Mouse (Mus musculus) gastrocnemius, postnatal 14 days (tissue): Measurements from ENCODE around the gene Hipk1. TPM values are rescaled to one million over a fixed set of nuclear protein-coding genes. Genes with fewer than 3 reads are reported as not detected.
"Not testable (repeated sequence)": the region's sequence is repeated elsewhere in the genome, so short reads cannot be mapped to it uniquely, and the experiment has no call there.

ENCODE experiments used
- DNase-seq: peaks from one replicate; pipeline ENCODE4 v3.0.0; 2021; ENCODE audit warnings: mixed read lengths
- intact Hi-C: fragments of 180-260 bp; cut with DNase I; formaldehyde crosslinking; loops from one replicate; pipeline ENCODE4 v1.15.1; 2025; ENCODE audit warnings: low total_unique reads
- long read RNA-seq, 2 experiments: library from polyadenylated mRNA; stranded (forward); transcript quantifications; one replicate each; pipeline ENCODE4 v2.0.0; 2021
- total RNA-seq, 2 experiments: library from RNA; stranded (reverse); gene quantifications; 2 replicates each; pipeline ENCODE4 v1.2.3; 2021

Hipk1 gene
- 10 to 100 TPM; 45.8 to 71.0 TPM for total RNA-seq
- long read RNA-seq, experiment 1, partial matches to known transcripts, result 3 of 14 reads
- long read RNA-seq, experiment 1, other reads (novel, unspliced or antisense), result 11 of 14 reads
- long read RNA-seq, experiment 2, partial matches to known transcripts, result 4 of 15 reads
- long read RNA-seq, experiment 2, other reads (novel, unspliced or antisense), result 11 of 15 reads

DNA sequence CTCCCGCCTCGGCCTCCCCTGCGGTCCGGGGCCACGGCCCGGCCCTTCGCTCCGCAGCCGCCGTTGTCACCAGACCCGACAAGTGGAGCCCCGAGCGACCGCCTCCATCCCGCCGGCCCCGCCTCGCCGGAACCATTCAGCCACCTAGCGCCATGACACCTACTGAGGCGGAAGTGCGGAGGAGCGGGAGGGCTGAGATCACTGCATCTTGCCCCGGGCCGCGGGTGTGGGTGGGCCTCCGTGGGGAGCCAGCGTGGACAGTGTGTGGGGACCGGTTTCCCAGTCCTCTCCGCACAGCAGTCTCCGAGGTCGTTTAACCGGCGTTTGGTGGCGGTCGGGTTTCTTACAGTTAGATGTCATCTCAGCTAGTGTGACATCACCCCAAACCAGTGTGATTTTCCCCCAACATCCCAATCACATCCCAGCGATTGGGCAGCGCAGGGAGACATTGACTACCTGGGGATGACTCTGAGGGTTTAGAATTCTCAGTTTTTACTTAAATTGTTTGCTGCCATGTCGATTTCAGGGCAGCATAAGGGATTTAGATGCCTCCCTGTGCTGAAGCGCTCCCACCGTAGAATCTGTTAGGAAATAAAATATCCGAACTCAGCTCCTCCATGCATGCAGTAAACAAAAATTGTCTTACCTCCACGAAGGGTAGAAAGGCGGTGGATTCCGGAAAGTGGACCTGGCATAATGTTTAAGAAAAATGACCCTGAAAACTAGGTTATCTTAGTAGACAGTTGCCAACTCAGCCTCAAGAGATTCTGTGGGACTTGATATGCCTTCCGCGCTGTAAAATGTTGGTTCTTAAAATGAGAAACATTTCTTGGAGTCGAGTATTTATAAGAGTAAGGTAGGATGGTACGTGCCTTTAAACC, at the start of gene Hipk1:
Hipk1 (minus strand) TSS at position 334 of the 881 bp plus-strand sequence.
- intact Hi-C loops, result no loop called here
- DNase-seq, result peak; percentile 94

DNA sequence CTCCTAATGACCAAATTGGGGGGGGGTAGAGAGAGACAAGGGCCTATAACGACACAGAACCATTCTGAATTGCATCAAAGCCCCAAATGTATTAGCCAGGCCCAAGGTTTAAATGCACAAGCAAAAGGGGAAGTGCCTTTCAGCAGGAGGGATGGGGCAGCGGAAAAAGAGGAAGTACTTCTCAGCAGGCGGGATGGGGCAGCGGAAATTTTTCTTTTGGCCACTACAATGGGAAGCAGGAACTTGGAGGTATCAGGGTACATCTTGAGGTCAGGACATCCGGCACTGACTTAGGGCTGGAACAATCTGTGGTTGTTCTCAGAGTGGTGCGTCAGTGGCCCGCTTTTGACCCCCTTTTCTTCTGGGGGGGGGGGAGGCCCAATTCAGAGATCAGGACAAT, 49.6 kb upstream of the Hipk1 start:
- DNase-seq, intact Hi-C loops: not testable (repeated sequence)

DNA sequence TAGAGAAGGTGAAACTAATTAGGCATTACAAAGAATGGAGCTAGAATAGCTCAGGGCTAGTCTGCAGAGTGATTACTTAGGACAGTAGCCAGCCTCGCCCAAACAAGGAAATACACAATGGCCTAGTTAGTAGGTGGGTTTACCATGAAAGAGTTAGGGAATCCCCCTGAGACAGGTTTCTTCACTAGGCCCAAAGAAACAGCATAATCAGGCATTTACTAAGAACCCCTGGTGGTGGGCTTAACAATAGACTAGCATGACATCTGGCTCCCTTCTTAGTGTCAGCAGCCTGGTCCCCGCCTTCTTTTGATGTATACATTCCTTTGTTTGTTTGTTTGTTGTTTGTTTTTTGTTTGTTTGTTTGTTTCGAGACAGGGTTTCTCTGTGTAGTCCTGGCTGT, 48.8 kb upstream of the Hipk1 start:
- intact Hi-C loops, DNase-seq: not testable (repeated sequence)

DNA sequence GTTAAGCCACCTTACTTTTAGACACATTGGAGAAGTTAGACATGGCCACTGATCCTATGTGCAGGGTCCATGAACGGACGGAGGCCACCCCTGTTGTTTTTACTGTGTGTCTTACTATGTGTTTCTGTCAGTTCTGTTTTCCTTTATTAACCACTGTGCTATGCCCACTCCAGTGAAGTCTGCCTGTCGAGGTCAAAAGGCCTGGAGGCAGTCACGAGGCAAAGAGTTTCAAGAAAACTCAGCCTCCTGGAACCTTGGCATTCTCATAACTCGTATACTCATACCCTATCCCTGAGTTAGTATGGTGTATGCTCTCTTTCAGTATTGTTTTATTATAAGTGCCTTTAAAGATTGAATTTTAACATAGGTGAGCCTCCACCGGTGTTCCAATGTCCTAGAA, 48.3 kb upstream of the Hipk1 start:
- intact Hi-C loops, result no loop called here
- DNase-seq, result no peak

DNA sequence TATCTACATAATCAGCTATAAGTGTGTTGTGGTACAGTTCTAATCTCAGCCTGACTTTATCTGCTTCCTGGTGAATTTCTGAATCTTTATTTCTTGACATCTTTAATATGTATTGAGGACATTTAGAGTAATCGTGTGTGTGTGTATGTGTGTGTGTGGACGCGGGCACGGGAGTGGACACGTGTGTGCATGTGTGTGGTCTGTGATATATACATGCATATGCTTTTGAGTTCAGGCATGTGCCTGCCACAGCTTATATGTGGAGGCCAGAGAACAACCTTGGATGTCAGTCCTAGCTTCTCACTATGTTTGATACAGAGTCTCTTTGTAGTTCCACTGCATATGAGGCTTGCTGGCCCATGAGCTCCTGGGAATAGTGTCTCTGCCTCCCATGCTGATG, 45.1 kb upstream of the Hipk1 start:
- no peak for DNase-seq
- intact Hi-C loops, result no loop called here

DNA sequence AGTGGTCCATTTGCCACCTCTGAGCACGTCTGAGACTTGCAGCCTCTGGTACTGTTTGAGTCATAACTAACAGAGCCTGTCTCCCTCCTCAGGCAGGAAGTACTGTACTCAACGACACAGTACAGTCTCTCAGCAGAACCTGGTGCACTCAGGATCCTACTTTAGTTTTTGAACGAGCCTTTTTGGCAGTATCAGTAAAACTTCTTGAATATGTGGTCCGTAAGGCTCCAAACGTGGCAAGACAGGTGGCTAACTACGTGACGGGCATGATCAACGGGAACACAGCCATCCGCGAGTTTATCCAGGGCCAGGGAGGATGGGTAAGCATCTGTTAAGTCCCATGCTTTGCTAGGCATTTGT, 44.6 kb upstream of the Hipk1 start:
- intact Hi-C loops, result no loop called here
- no peak for DNase-seq

DNA sequence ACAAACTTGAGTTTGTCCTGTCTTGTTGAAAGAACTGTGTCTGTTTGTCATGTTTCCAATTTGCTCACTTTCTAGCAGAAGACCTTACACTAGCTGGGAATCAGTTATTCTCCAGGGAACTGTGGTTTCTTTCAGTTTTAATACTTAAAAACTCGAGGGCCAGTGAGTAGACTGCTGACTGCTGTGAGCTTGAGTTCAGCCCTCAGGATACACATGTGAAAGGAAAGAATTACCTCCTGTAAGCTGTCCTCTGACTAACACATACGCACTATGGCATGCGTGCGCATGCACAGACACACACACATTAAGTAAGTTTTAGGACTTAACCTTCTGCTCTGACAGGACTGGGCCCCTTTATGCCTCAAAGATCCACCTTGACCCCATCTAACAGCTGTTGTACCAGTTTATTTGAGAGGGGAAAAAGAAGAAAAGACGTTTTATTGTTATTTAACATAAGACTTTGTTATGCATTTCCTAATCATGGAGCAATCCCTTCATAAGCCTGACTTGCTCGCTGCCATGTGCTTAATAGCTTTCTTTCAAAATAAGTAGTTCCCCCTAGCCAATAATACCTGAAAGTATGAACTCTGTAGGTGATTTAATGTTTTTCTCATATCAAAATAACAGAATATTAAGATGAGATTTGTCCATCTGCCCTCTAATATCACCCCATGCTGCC, 44.0 kb upstream of the Hipk1 start:
- intact Hi-C loops, result no loop called here

DNA sequence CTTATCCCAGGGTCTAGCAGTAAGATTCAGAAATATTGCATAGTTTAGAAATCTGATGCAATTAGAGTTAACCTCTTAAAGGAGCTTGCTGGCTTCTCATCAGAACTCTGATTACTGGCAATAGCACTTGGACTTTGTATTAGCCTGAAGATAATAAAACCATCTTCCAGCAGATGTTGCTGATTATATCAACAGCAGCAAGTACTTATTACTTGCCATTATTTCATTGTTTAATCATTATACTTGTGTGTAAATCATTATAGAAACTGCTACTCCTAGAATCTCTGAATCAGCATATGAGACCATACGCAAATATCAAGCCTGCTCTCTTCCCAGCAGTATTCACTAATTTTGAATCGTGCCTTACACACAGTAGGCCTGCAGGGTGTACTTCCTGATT, 42.6 kb upstream of the Hipk1 start:
- intact Hi-C loops, result no loop called here
- no peak for DNase-seq

More for the DNA sequence above, 44.0 kb upstream of the Hipk1 start:
- DNase-seq, result no peak

DNA sequence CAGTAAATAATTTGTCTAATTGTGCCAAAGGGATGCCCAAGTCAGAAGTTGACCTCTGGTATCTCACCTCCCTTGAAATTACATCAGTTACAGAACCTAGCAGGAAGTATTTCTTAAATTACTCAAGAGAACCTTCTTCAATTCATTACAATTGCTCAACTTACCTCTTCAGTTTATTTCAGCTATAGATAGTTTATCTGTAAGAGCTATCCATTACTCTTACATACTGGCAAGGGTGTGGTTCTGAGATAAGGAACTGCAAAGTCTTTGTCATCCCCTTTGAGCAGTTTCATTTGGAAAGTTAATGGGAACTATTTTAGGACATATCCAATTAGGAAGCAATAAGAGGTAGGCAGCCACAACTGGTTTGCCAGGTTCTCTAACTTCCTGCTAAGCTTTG, 41.1 kb upstream of the Hipk1 start, which contains the start of gene Bcl2l15:
Bcl2l15 (plus strand) TSS at position 176 of the 400 bp plus-strand sequence.
- no peak for DNase-seq
- intact Hi-C loops, result no loop called here

DNA sequence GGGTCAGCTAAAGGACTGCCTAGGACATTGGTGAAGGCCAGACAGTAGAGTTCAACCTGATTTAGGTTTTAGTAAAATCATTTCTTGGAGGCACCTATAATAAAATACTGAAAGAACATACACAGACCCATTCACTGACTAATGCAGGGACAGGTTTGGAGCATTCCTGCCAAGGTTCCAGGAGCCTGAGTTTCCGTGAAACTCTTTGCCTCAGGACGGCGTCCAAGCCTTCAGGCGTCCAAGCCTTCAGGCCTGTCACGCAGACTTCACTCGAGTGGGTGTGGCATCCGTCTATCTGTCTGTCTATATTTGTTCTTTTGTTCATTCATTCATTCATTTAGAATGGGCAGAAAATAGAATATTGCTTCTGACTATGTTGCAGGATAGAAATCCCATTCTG, 39.8 kb upstream of the Hipk1 start:
- no peak for DNase-seq
- intact Hi-C loops, result no loop called here

DNA sequence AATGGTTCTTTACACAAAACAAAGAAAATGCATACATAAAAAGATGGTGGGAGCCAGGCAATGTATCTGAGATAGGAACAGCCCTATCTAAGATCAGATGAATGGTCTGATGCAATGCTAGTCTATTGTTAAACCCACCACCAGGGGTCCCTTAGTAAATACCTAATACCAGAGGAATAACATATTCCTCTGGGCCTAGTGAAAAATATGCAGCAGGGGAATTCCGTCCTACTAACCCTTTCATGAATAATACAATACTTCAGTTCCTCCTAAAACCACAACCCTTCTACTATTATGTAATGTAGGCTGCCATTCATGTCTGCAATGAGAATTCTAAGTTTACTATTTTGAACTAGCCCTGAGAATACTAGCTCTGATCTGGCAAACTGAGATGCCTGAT, 39.3 kb upstream of the Hipk1 start:
- DNase-seq, intact Hi-C loops: not testable (repeated sequence)

DNA sequence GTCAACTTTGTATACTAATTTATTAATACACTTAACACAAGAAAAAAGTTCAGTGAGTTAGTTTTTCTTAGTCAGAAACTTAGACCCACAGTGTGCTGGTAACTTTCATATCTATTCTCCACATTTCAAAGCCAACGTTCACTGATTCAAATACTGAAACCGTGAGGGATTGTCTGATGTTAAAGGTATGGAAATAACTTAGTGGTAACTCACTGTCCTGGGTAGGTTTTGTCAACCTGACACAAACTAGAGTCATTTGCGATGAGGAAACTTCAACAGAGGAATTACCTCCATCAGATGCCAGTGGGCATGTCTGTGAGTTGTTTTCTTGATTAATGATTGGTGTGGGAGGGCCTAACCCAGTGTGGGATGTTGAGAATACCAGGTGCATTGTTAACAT, 37.7 kb upstream of the Hipk1 start:
- no peak for DNase-seq
- intact Hi-C loops, result no loop called here

DNA sequence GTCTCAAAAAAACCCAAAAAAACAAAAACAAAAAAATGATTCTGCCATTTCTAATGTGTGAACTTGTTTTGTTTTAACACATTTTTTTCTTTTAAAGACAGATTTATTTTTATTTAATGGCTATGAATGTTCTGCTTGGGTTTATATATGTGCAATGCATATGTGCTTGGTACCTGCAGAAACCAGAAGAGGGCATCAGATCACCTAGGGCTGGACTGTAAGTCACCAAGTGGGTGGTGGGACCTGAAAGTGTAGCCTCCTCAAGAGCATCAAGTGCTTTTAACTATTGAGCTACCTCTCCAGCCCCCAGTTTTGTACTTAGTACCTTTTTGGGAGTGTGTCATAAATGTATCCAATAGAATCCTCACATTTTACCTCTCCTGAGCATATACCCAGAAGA, 36.2 kb upstream of the Hipk1 start:
- intact Hi-C loops, result no loop called here
- no peak for DNase-seq

DNA sequence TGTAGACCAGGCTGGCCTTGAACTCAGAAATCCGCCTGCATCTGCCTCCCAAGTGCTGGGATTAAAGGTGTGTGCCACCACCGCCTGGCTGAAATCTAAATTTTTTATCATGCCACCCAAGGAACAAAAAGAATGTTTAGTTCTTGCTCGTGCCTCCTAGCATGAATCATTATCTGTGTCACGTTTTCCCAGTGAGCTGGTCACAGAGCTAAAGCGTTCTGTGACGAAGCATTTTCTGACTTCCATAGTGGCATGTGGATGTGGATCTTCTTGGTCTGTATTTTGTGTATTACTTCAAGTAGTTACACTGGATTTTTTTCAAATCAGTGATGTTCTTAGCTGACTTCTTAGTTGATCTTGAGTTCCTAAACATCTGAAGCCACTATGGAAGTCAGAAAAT, 19.6 kb upstream of the Hipk1 start:
- no peak for DNase-seq
- intact Hi-C loops, result loop anchor here (5.0 kb wide), 1 partner anchor 64 kb away; no protein-coding TSS in a partner anchor

DNA sequence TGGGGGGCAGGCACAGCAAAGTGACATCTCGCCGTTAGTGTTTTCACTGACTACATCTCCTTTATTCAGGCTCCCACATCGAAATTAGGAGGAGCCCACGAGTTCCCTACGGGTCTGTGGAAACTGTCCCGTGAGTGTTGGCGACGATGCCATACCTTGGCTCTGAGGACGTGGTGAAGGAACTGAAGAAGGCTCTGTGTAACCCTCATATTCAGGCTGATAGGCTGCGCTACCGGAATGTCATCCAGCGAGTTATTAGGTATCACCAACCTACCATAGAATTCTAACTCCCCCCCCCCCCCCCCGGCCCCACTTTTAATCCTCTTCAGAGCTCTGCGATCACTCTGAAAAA, 18.4 kb upstream of the Hipk1 start:
- intact Hi-C loops, result loop anchor here (5.0 kb wide), 1 partner anchor 62 kb away; no protein-coding TSS in a partner anchor
- DNase-seq, result no peak

DNA sequence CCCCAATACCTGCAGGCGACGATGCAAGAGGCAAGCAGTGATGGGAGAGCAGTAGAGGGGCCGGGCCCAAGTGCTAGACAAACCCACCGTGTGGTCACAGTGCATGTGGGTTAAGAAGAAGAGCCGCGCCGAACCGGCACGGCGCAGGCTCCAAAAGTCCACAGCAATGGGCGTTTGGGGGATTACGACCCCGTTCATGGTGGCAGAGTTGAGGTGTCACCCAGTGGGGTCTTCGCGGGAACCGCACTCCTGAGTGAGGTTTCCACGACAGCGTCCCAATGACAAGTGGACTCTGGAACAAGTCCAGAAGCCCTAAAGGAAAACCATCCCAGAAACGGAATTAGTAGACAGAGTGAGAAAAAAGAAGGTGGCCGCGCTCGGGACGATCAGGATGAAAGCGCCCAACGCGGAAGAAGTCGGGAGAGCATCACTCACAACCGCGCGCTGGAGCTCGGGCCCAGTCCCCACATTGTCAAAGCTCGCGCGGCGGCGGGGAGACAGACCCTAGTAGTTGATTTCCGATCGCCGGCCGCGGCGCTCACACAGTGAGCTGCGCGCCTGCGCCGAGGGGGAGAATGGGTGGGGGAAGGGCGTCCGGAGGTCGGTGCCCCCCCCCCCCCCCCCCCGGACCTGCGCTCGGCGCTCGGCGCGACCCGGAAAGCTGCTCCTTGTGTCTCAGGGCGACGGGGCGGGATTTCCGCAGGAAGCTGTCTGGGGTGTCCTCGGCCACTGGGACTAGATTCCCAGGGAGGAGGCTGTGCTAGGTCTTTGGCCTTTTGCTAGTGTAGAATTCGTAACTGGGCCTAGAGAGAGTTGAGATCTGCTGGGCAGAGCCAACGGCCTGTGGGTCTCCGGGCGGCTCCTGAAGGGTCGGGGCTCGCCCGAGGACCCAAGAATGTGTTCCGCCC, 17.8 kb upstream of the Hipk1 start, which contains the start of the genes Dclre1b, Ap4b1 and Gm43064:
Dclre1b (minus strand) TSS at position 554 of the 908 bp plus-strand sequence.
Ap4b1 (plus strand) TSS at position 630 of the 908 bp plus-strand sequence.
Gm43064 (plus strand) TSS at position 683 of the 908 bp plus-strand sequence.
- intact Hi-C loops, result no loop called here
- DNase-seq, result peak; percentile 94

DNA sequence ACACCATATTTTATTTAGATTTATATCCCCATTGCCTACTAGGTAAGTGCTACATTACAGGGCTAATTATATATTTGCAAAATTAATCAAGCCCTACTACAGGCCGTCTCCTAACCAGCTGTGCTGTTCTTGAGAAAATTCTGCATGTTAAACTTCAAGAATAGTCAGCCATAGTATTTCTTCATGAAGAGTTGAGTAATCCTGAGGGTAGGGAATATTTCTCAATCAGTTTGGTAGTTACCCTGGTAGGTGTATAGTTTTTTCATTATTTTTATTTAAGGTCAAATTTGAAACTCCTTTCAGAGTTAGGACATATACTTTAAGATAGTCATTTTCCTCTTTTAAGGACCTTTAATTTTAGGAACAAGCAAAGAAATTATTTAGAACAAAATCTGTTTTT, 14.3 kb upstream of the Hipk1 start:
- DNase-seq, result no peak
- intact Hi-C loops, result no loop called here

DNA sequence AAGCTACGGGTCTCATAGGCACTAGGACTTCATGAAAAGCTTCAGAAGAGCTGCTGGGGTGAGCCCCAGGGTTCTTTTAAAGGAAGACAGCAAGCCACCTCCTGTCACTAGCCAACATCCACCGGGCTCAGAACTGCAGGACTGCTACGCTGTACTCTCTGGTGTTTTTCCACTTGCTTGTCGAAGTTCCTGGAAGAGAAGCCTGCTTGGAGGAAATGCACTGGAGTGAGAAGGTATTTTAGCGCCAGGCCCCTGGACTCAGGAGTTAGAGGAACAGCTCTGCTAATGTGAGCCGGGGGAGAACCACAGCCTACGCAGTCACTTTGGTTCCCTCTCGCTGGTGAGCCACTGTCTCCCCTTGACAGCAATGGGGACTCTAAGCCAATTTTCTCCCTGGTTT, 11.5 kb upstream of the Hipk1 start:
- DNase-seq, result no peak

More for the DNA sequence above, 11.5 kb upstream of the Hipk1 start:
- intact Hi-C loops, result no loop called here
